Mouse (Mus musculus) heart, postnatal 0 days (tissue): ENCODE measurements around the gene 4933415A04Rik. TPM values are rescaled to one million over a fixed set of nuclear protein-coding genes. Genes with fewer than 3 reads are reported as not detected.
A peak's percentile ranks its signal among the peaks of the same experiment; 100 is the strongest.

ENCODE experiments used
- ATAC-seq: fragments of 200-750 bp; cut with Nextera tagmentation; 2 replicates; pipeline ENCODE4 v1.8.0; 2017; ENCODE audit warnings: low read depth, moderate number of reproducible peaks, moderate library complexity; ENCODE audit not compliant: insufficient read depth
- DNase-seq: peaks from one replicate; pipeline ENCODE4 v3.0.0-alpha.2; 2016; ENCODE audit warnings: low spot score
- H3K27ac ChIP-seq: fragments of 300-500 bp; sonication (generic); 2 replicates; pipeline ENCODE4 v1.5.1; 2014; ENCODE audit warnings: low read depth, mild to moderate bottlenecking
- H3K27me3 ChIP-seq: fragments of 300-500 bp; sonication (generic); 2 replicates; pipeline ENCODE4 v1.6.1; 2014; ENCODE audit warnings: low read length, mixed read lengths; ENCODE audit not compliant: control insufficient read depth, insufficient read depth
- H3K36me3 ChIP-seq: fragments of 300-500 bp; sonication (generic); replicated peaks from 2 replicates; pipeline ENCODE4 v1.6.1; 2014; ENCODE audit warnings: low read length, mixed read lengths; ENCODE audit not compliant: control insufficient read depth, insufficient read depth
- H3K4me1 ChIP-seq: fragments of 300-500 bp; sonication (generic); 2 replicates; pipeline ENCODE4 v1.6.1; 2014; ENCODE audit warnings: antibody characterized with exemption; ENCODE audit not compliant: control insufficient read depth, insufficient read depth
- H3K4me2 ChIP-seq: fragments of 300-500 bp; sonication (generic); 2 replicates; pipeline ENCODE4 v1.6.1; 2014; ENCODE audit warnings: low read depth, mild to moderate bottlenecking, low read length, moderate library complexity
- H3K4me3 ChIP-seq: fragments of 300-500 bp; sonication (generic); 2 replicates; pipeline ENCODE4 v1.5.1; 2014; ENCODE audit warnings: low read depth, low read length
- H3K9ac ChIP-seq: fragments of 300-500 bp; sonication (generic); replicated peaks from 2 replicates; pipeline ENCODE4 v1.6.1; 2014; ENCODE audit warnings: low read depth, low read length, mixed read lengths
- H3K9me3 ChIP-seq: fragments of 300-500 bp; sonication (generic); replicated peaks from 2 replicates; pipeline ENCODE4 v1.6.1; 2016; ENCODE audit warnings: low read length; ENCODE audit not compliant: control insufficient read depth
- CTCF ChIP-seq: IDR thresholded peaks from 2 replicates; pipeline ENCODE4 v1.5.1; 2016; ENCODE audit warnings: antibody characterized with exemption, control low read depth, low read depth
- EP300 ChIP-seq: IDR thresholded peaks from 2 replicates; pipeline ENCODE4 v1.6.1; 2016; ENCODE audit warnings: antibody characterized with exemption, low read depth
- WGBS: fragments of 180-500 bp; shearing (Covaris S2); extraction: QIAGEN DNeasy Blood & Tissue Kit; methylation state at CpG from one replicate; pipeline ENCODE4 v1.1.7; 2014; 5-methylcytosine and 5-hydroxymethylcytosine counted together
- polyA plus RNA-seq: library from polyadenylated mRNA; unstranded; fragments of >200 nt; fragmentation: Nextera tagmentation; extraction: Ambion mirVana; gene quantifications from 2 replicates; pipeline ENCODE4 v1.2.1, GENCODE M21; 2015
- total RNA-seq: library from RNA; depleted of rRNA; stranded (reverse); fragments of >200 nt; gene quantifications from 2 replicates; pipeline ENCODE4 v1.2.3, GENCODE M21; 2014; ENCODE audit warnings: low replicate concordance

The 4933415A04Rik gene
- total and polyA plus RNA-seq, 2 experiments from 2014 or later = 0.08 to 5.5 TPM

GRCm38 (mm10) chr11:43575061-43575375 lies 11.8 kb upstream of the 4933415A04Rik start:
- peak overlapping the region; percentile 47; the same call in 1 of the 2 replicates for H3K27ac ChIP-seq
- DNase-seq (no peak), ATAC-seq (no peak)
- H3K4me1 ChIP-seq = peaks cover 14% of the 10 kb centered on the region
- no peak overlapping the region for H3K4me3 ChIP-seq
- no peaks in the 10 kb centered on the region for H3K9me3 ChIP-seq
- H3K27me3 ChIP-seq = no peaks in the 10 kb centered on the region
- H3K9ac ChIP-seq = no peak overlapping the region
- 0 out of 2 replicates have a peak overlapping the region, but pooled peaks have one; percentile 1 for H3K4me2 ChIP-seq
- TF ChIP-seq EP300 (no peak), CTCF (no peak)
- H3K36me3 ChIP-seq = peaks cover 9% of the 10 kb centered on the region
- WGBS = 19% methylated on average over 3 of the region's 3 CpGs

DNA sequence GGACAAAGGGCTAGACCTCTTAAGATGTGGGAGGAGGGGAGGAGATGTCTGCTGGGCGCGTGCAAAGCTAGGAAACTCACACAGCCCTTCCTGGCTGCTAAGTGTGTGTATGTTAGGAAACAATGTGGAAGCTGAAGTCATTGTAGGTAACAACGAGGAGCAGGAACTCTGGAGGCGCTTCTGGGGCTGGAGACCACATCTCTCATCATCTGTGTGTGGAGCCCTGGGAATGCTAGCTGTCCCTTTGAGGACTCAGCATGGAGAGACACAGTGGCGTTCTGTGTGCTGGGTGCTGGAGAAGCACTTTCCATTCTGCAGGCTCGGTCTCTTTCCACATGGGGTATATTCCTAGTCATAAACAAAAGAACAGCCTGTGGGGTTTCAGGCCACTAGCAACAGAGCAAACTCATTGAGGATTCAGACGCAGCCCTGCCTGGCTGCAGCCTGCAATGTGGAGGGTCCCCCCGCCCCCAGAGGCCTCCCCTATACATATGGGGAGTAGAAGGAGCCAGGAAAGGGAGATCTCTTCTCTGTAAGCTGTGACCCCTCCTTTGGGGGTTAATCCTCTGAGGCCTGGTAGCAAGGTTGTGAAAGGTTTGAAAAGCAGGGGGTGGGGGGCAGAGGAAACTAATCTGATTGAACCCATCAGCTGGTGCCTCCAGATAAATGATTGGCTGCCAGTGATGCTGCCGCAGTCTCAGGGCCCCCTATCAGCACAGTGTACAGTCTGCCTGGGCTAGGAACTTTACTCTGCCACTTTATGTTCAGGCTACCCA lies 11.3 kb upstream of the 4933415A04Rik start:
- H3K9ac ChIP-seq = no peak overlapping the region
- H3K27ac ChIP-seq = peak overlapping the region; percentile 47
- no peak overlapping the region for H3K4me3 ChIP-seq
- peak; percentile 36 for ATAC-seq
- DNase-seq = peak; percentile 45
- no peaks in the 10 kb centered on the region for H3K9me3 ChIP-seq
- no peaks in the 10 kb centered on the region for H3K27me3 ChIP-seq
- H3K4me2 ChIP-seq = peak overlapping the region; percentile 1; the same call in 1 of the 2 replicates
- H3K36me3 ChIP-seq = peaks cover 12% of the 10 kb centered on the region
- TF ChIP-seq CTCF (no peak), EP300 (no peak)
- 30% methylated on average over 9 of the region's 9 CpGs for WGBS
- H3K4me1 ChIP-seq = peaks cover 9% of the 10 kb centered on the region

- H3K4me2 ChIP-seq = no peak overlapping the region
- ATAC-seq (no peak), DNase-seq (no peak)
- H3K4me3 ChIP-seq = no peak overlapping the region
- H3K27me3 ChIP-seq = no peaks in the 10 kb centered on the region
- 75% methylated on average over 11 of the region's 11 CpGs for WGBS
- H3K9me3 ChIP-seq = no peaks in the 10 kb centered on the region
- H3K9ac ChIP-seq = no peak overlapping the region
- H3K36me3 ChIP-seq = peaks cover 12% of the 10 kb centered on the region
- H3K4me1 ChIP-seq = no peaks in the 10 kb centered on the region
- no peak overlapping the region for H3K27ac ChIP-seq
- no peak for TF ChIP-seq CTCF
- no peak for TF ChIP-seq EP300
Observed at GRCm38 (mm10) chr11:43577713-43578478, 8.9 kb upstream of the 4933415A04Rik start.

DNA sequence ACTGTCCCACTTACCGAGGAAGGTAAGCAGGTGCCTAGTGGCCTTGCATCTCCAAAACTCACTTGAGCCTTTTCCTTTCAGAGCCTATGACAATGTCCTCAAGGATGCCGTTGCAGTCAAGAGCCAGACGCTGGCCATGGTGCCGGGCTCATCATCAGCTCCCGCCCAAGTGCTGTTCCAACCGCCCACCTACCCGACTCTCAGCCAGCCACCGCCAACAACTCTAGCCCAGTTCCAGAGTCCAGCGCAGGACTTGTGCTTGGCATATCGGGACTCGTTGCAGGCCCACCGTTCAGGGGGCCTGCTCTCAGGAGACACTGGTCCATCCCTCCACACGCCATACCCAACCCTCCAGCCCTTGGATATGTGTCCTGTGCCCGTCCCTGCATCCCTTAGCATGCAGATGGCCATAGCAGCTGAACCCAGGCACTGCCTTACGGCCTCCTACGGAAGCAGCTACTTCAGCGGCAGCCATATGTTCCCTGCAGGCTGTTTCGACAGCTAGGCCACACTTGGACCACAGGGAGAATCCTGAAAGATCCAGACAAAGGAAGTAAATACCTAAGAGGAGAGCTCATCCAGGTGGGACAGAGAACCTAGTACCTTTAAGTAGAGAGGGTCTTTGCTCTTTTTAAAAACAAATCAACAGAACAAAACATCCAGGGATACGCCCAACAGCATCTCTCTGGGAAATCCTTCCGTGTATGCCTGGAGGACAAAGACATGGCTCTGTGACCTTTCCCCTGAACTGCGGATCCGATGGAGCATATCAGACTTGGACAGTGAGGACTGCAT lies 1.4 kb upstream of the 4933415A04Rik start:
- Histone ChIP-seq H3K27ac (no peak overlapping the region), H3K4me3 (no peak overlapping the region), H3K9me3 (no peaks in the 10 kb centered on the region), H3K9ac (no peak overlapping the region), H3K36me3 (peaks cover 43% of the 10 kb centered on the region), H3K4me1 (no peaks in the 10 kb centered on the region), H3K4me2 (no peak overlapping the region), H3K27me3 (no peaks in the 10 kb centered on the region)
- no peak for DNase-seq
- 84% methylated on average over 22 of the region's 22 CpGs for WGBS
- TF ChIP-seq EP300 (no peak), CTCF (no peak)
- ATAC-seq = no peak

DNA sequence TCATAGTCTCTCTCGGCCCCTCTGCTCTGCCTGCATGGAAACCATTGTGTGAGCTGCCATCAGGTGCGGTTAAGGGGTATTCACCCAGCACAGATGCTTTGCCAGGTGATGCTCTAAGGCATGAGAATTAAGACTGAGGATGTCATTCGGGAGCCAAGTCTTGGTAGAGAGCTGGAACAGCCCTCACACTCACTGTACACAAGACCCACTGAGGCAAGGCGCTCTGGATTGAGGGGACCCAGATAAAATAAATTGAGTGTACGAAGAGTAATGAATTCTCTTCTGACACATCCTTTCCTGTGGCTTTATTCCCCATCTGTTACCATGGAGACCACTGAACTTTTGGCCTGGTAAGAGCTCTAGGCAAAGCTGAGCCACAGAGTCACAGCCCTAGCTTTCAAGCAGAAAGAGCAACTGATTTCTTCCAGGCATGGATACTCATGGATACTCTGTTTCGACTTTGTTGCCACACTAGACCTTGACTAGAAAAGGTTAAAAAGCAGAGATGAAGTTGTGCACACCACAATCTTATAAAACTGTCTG lies 2.8 kb downstream of the 4933415A04Rik start:
- DNase-seq (no peak), ATAC-seq (no peak)
- Histone ChIP-seq H3K36me3 (peaks cover 32% of the 10 kb centered on the region), H3K9me3 (no peaks in the 10 kb centered on the region), H3K27me3 (no peaks in the 10 kb centered on the region), H3K9ac (no peak overlapping the region), H3K27ac (no peak overlapping the region), H3K4me2 (no peak overlapping the region), H3K4me1 (no peaks in the 10 kb centered on the region), H3K4me3 (no peak overlapping the region)
- WGBS = 77% methylated on average over 6 of the region's 6 CpGs
- TF ChIP-seq EP300 (no peak), CTCF (no peak)
